In genomic region chr7:131073476-131073875, GRCm38 (mm10) we compare ENCODE assay signal across 10 mouse cellular contexts. TPM values are rescaled to one million over a fixed set of nuclear protein-coding genes. Genes with fewer than 3 reads are reported as not detected.
"Had no signal": no experiment of that assay in that cellular context is flagged by ENCODE, and none has a peak within 500 bp of the region (broad histone marks: within the 10 kb centered on the region; RNA-seq: fewer than 3 reads in every experiment).

No protein-coding gene starts in this region.

RNA-seq across cellular contexts. Expression of gene Dmbt1, which starts 41.6 kb away (rescaled TPM):
- polyA plus RNA-seq: frontal cortex, adult 2 months; heart, embryonic 11.5 days; heart, embryonic 13.5 days; heart, postnatal 0 days; hindbrain, embryonic 11.5 days; hindbrain, embryonic 13.5 days; hindbrain, embryonic 15.5 days; hindbrain, postnatal 0 days; kidney, postnatal 0 days; limb, embryonic 11.5 days had no signal
